Comparison of ENCODE assay signal across 8 mouse cellular contexts in the genomic region with DNA sequence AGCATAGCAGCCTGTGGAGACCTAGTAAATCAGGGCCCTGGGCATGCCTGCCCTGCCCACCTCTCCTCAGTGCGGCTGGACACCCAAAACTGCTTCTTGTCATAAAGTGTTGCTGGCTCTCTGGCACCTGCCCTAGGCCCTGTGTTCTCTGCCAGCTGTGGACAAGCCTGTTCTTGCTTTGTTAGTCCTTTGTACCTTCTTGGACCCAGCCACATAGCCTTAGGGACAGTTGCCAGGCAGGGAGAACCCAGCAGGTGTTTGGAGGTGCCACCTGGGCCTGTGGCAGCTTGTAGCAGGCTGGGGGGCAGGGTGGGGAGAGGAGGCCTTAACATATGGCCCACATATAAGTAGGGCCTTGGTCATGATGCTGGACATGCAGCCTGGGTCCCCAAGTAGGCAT.
DNase-seq lines count a peak whose midpoint lies in the region; ATAC-seq lines count a peak whose summit lies in the region.

No protein-coding gene starts in this region.

- H3K27me3 ChIP-seq in kidney, embryonic 14.5 days (ENCODE audit: control insufficient read depth, insufficient read depth, low read length), result no peaks in the 10 kb centered on the region
- no peaks in the 10 kb centered on the region for H3K27me3 ChIP-seq in embryonic facial prominence, embryonic 15.5 days
- H3K27me3 ChIP-seq in intestine, embryonic 16.5 days (replicated peaks; ENCODE audit: control insufficient read depth, insufficient read depth, low read length), result no peaks in the 10 kb centered on the region
- no peaks in the 10 kb centered on the region for H3K27me3 ChIP-seq in neural tube, embryonic 14.5 days (ENCODE audit: control insufficient read depth, insufficient read depth, low read length)

- 53% methylated on average over 1 of the region's 1 CpGs for WGBS in kidney, embryonic 14.5 days
- WGBS in embryonic facial prominence, embryonic 15.5 days, result 77% methylated on average over 1 of the region's 1 CpGs
- WGBS in intestine, embryonic 16.5 days, result 58% methylated on average over 1 of the region's 1 CpGs
- WGBS in neural tube, embryonic 14.5 days, result 40% methylated on average over 1 of the region's 1 CpGs

- H3K27ac ChIP-seq in kidney, embryonic 14.5 days (ENCODE audit: low read depth, low read length), result peak overlapping the region; percentile 65
- peak overlapping the region; percentile 39; the same call in 1 of the 2 replicates for H3K27ac ChIP-seq in embryonic facial prominence, embryonic 15.5 days (replicated peaks)
- peak overlapping the region; percentile 27; the same call in 1 of the 2 replicates for H3K27ac ChIP-seq in intestine, embryonic 16.5 days (ENCODE audit: low read length)
- peak overlapping the region; percentile 72 for H3K27ac ChIP-seq in neural tube, embryonic 14.5 days (ENCODE audit: low read depth, low read length)

- H3K36me3 ChIP-seq in kidney, embryonic 14.5 days (ENCODE audit: control insufficient read depth, insufficient read depth, low read length), result no peaks in the 10 kb centered on the region
- no peaks in the 10 kb centered on the region for H3K36me3 ChIP-seq in embryonic facial prominence, embryonic 15.5 days
- H3K36me3 ChIP-seq in intestine, embryonic 16.5 days (ENCODE audit: control insufficient read depth, insufficient read depth, low read length), result no peaks in the 10 kb centered on the region
- no peaks in the 10 kb centered on the region for H3K36me3 ChIP-seq in neural tube, embryonic 14.5 days (ENCODE audit: control insufficient read depth, insufficient read depth, low read length)

- H3K9ac ChIP-seq in kidney, embryonic 14.5 days (ENCODE audit: low read depth, low read length), result no peak overlapping the region
- H3K9ac ChIP-seq in embryonic facial prominence, embryonic 15.5 days, result no peak overlapping the region
- H3K9ac ChIP-seq in intestine, embryonic 16.5 days (ENCODE audit: low read depth, low read length), result 0 out of 2 replicates have a peak overlapping the region, but pooled peaks have one; percentile 21
- 0 out of 2 replicates have a peak overlapping the region, but pooled peaks have one; percentile 16 for H3K9ac ChIP-seq in neural tube, embryonic 14.5 days (replicated peaks; ENCODE audit: low read depth, low read length)

- no peak for ATAC-seq in kidney, embryonic 14.5 days (ENCODE audit: low FRiP score, low TSS enrichment)
- ATAC-seq in embryonic facial prominence, embryonic 15.5 days (ENCODE audit: insufficient number of reproducible peaks, low FRiP score, low TSS enrichment, low read depth), result no peak
- ATAC-seq in intestine, embryonic 16.5 days, result no peak
- ATAC-seq in neural tube, embryonic 14.5 days (ENCODE audit: low read depth), result no peak

- peaks cover 90% of the 10 kb centered on the region for H3K4me1 ChIP-seq in kidney, embryonic 14.5 days (ENCODE audit: control insufficient read depth, insufficient read depth, low read length)
- peaks cover 71% of the 10 kb centered on the region for H3K4me1 ChIP-seq in embryonic facial prominence, embryonic 15.5 days
- peaks cover 72% of the 10 kb centered on the region for H3K4me1 ChIP-seq in intestine, embryonic 16.5 days (ENCODE audit: control insufficient read depth, insufficient read depth, low read length)
- peaks cover 54% of the 10 kb centered on the region for H3K4me1 ChIP-seq in neural tube, embryonic 14.5 days (ENCODE audit: control insufficient read depth, insufficient read depth, low read length)

- H3K4me2 ChIP-seq in kidney, embryonic 14.5 days (replicated peaks; ENCODE audit: low read depth, low read length), result no peak overlapping the region
- H3K4me2 ChIP-seq in embryonic facial prominence, embryonic 15.5 days (replicated peaks), result no peak overlapping the region
- H3K4me2 ChIP-seq in intestine, embryonic 16.5 days (ENCODE audit: low read depth, low read length), result no peak overlapping the region
- no peak overlapping the region for H3K4me2 ChIP-seq in neural tube, embryonic 14.5 days (ENCODE audit: low read depth, low read length)

- DNase-seq in kidney, adult 9 months, result no peak
- no peak for DNase-seq in thymus, adult 18-20 months
- DNase-seq in ovary, postnatal 10 days (ENCODE audit: low spot score), result no peak
- no peak for DNase-seq in gastrocnemius, adult 8-10 months (ENCODE audit: low spot score in 2 of 2)

- H3K9me3 ChIP-seq in kidney, embryonic 14.5 days (ENCODE audit: control insufficient read depth, low read length), result no peaks in the 10 kb centered on the region
- no peaks in the 10 kb centered on the region for H3K9me3 ChIP-seq in embryonic facial prominence, embryonic 15.5 days (replicated peaks)
- no peaks in the 10 kb centered on the region for H3K9me3 ChIP-seq in intestine, embryonic 16.5 days (ENCODE audit: control insufficient read depth, low read length)
- no peaks in the 10 kb centered on the region for H3K9me3 ChIP-seq in neural tube, embryonic 14.5 days (ENCODE audit: control insufficient read depth, low read length)

- H3K4me3 ChIP-seq in kidney, embryonic 14.5 days (ENCODE audit: low read length), result no peak overlapping the region
- no peak overlapping the region for H3K4me3 ChIP-seq in embryonic facial prominence, embryonic 15.5 days (replicated peaks)
- H3K4me3 ChIP-seq in intestine, embryonic 16.5 days (ENCODE audit: low read length), result no peak overlapping the region
- no peak overlapping the region for H3K4me3 ChIP-seq in neural tube, embryonic 14.5 days (ENCODE audit: low read depth, low read length)

Comparison
In these comparisons a context has a peak if more than half of its experiments do, and no peak if none do; other contexts are left out.
1. H3K9ac ChIP-seq: peak in intestine, embryonic 16.5 days (single experiment) and neural tube, embryonic 14.5 days (single experiment); none in kidney, embryonic 14.5 days (single experiment) and embryonic facial prominence, embryonic 15.5 days (single experiment).
2. Peak in every context shown above with its lines, with median percentiles within 50 percentile points of each other: H3K27ac ChIP-seq.